Mouse (Mus musculus): ENCODE measurements around the gene Acsm2. TPM values are rescaled to one million over a fixed set of nuclear protein-coding genes. Genes with fewer than 3 reads are reported as not detected.

Gene Acsm2
- not detected in 2 replicates for polyA plus RNA-seq (2014; fragmentation: Nextera tagmentation; extraction: Ambion mirVana)

DNA sequence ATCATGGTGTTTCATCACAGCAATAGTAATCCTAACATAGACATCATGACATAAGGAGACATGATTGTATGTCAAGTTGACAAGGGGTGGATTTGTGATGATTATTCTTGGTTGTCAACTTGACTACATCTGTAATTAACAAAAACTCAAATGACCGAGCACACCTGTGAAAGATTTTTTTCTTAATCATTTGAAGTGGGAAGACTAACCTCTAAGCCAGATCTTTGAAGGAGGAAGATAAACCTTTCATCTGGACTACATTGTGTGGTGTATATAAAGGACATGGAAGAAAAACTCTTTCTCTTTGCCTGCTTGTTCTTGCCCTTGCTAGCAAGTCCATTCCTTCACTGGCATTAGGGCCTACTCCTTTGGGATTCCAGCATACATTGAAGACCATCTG lies at the start of gene Acsm2:
Gene Acsm2 (plus strand): TSS at position 301 of the 400 bp plus-strand sequence.
- Histone ChIP-seq H3K4me2 (ENCODE audit: low read length) (no peak within 1 kb of the TSS), H3K9ac (ENCODE audit: low read length) (no peak within 1 kb of the TSS), H3K9me3 (ENCODE audit: control insufficient read depth, low read length) (no peaks in the 10 kb centered on the region), H3K4me3 (ENCODE audit: low read depth, low read length) (no peak within 1 kb of the TSS), H3K27ac (ENCODE audit: low read depth) (no peak within 1 kb of the TSS), H3K36me3 (ENCODE audit: control insufficient read depth, insufficient read depth, low read length) (no peaks in the 10 kb centered on the region), H3K4me1 (replicated peaks; ENCODE audit: control insufficient read depth, insufficient read depth, low read length) (no peaks in the 10 kb centered on the region), H3K27me3 (replicated peaks; ENCODE audit: control insufficient read depth, insufficient read depth, low read length) (no peaks in the 10 kb centered on the region)
- no peak for ATAC-seq (replicated peaks; ENCODE audit: low FRiP score, low TSS enrichment, low read depth)
- WGBS, result 84% methylated on average over 1 of the region's 1 CpGs
- no peak for DNase-seq (ENCODE audit: low spot score)

DNA sequence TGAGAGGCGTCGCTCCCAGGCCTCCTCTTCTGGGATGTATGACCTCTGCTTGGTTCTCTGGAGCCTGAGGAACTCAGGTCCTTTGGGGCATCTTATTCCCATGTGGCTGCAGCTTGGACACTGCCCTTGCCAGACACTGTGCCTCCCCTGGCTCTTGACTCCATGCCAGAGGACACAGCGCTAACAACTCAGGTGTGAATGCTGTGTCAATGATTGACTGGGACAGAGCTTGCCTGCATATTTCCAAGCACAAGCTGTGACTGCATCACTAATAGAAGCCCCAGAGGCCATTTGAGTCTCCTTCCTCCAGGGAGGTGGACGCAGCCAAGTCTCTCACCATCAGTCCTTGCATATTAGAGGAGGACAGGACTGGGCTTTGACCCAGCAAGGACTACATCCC lies 43.0 kb upstream of the Acsm2 start:
- no peaks in the 10 kb centered on the region for H3K9me3 ChIP-seq (ENCODE audit: control insufficient read depth, low read length)
- no peak overlapping the region for H3K4me2 ChIP-seq (ENCODE audit: low read length)
- no peak overlapping the region for H3K9ac ChIP-seq (ENCODE audit: low read length)
- no peaks in the 10 kb centered on the region for H3K4me1 ChIP-seq (replicated peaks; ENCODE audit: control insufficient read depth, insufficient read depth, low read length)
- ATAC-seq (replicated peaks; ENCODE audit: low FRiP score, low TSS enrichment, low read depth) (no peak), DNase-seq (ENCODE audit: low spot score) (no peak)
- H3K27me3 ChIP-seq (replicated peaks; ENCODE audit: control insufficient read depth, insufficient read depth, low read length), result no peaks in the 10 kb centered on the region
- 89% methylated on average over 4 of the region's 4 CpGs for WGBS
- no peak overlapping the region for H3K27ac ChIP-seq (ENCODE audit: low read depth)
- H3K36me3 ChIP-seq (ENCODE audit: control insufficient read depth, insufficient read depth, low read length), result no peaks in the 10 kb centered on the region
- no peak overlapping the region for H3K4me3 ChIP-seq (ENCODE audit: low read depth, low read length)

DNA sequence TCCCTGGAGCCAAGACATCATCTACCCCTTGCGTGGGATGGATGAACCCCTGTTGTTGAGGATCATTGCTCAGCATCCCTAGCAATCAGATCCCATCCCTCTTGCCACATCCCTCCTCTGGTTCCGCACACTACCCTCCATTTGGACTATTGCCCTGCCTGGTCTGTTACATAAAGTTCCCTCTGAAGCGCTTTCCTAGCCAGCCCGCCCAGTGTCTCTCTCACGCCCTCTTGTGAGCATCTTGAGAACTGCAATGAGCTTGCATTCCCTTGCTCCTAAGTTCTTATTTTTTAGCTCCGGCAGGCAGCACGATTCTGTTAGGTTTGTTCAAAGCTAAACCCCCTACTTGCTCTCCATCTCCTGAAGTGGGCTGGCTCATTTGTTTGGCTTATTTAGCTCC lies 41.1 kb upstream of the Acsm2 start:
- 36% methylated on average over 7 of the region's 7 CpGs for WGBS
- no peak overlapping the region for H3K4me2 ChIP-seq (ENCODE audit: low read length)
- no peaks in the 10 kb centered on the region for H3K4me1 ChIP-seq (replicated peaks; ENCODE audit: control insufficient read depth, insufficient read depth, low read length)
- H3K27me3 ChIP-seq (replicated peaks; ENCODE audit: control insufficient read depth, insufficient read depth, low read length), result no peaks in the 10 kb centered on the region
- H3K9me3 ChIP-seq (ENCODE audit: control insufficient read depth, low read length), result no peaks in the 10 kb centered on the region
- no peak for ATAC-seq (replicated peaks; ENCODE audit: low FRiP score, low TSS enrichment, low read depth)
- H3K36me3 ChIP-seq (ENCODE audit: control insufficient read depth, insufficient read depth, low read length), result no peaks in the 10 kb centered on the region
- no peak overlapping the region for H3K9ac ChIP-seq (ENCODE audit: low read length)
- no peak overlapping the region for H3K27ac ChIP-seq (ENCODE audit: low read depth)
- H3K4me3 ChIP-seq (ENCODE audit: low read depth, low read length), result no peak overlapping the region
- DNase-seq (ENCODE audit: low spot score), result peak; percentile 75

DNA sequence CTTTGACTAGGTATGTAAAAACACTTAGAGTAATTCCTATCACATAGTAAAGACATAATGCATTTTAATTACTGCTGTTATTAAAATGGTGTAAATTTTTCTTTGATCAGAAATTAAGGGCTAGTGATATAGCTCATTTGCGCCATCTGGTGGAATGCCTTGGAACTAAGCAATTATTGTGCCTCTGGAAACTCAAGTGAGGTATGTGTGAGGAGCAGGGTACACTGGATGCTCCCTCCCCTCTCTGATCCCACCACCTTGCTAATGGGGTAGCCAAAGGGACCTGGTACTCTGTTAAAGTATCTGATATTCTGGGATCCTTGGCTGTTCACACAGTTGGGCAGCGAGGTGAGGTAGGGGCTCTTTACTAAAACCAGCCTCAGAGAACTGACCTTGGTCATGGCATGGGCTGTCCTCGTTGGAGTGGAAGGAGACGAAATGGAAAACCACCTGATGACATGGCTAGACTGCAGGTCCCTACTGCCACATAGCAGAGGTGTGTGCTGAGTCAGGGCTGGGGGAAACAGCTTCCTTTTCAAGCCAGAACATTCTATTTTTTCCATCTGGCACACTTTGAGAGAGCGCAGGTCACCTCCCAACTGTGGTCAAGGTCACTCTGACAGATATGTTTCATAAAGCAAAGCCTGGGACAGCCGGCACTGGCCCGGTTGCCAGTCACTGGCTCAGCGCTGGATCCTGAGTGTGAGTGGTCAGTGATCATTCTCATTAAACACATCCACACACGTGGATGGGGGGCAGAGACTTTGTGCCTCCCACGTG lies 38.5 kb upstream of the Acsm2 start:
- Histone ChIP-seq H3K36me3 (ENCODE audit: control insufficient read depth, insufficient read depth, low read length) (no peaks in the 10 kb centered on the region), H3K9me3 (ENCODE audit: control insufficient read depth, low read length) (no peaks in the 10 kb centered on the region), H3K27me3 (replicated peaks; ENCODE audit: control insufficient read depth, insufficient read depth, low read length) (no peaks in the 10 kb centered on the region), H3K4me1 (replicated peaks; ENCODE audit: control insufficient read depth, insufficient read depth, low read length) (no peaks in the 10 kb centered on the region), H3K9ac (ENCODE audit: low read length) (no peak overlapping the region), H3K4me2 (ENCODE audit: low read length) (no peak overlapping the region), H3K27ac (ENCODE audit: low read depth) (no peak overlapping the region), H3K4me3 (ENCODE audit: low read depth, low read length) (no peak overlapping the region)
- ATAC-seq (replicated peaks; ENCODE audit: low FRiP score, low TSS enrichment, low read depth) (no peak), DNase-seq (ENCODE audit: low spot score) (peak; percentile 70)
- 65% methylated on average over 10 of the region's 10 CpGs for WGBS

DNA sequence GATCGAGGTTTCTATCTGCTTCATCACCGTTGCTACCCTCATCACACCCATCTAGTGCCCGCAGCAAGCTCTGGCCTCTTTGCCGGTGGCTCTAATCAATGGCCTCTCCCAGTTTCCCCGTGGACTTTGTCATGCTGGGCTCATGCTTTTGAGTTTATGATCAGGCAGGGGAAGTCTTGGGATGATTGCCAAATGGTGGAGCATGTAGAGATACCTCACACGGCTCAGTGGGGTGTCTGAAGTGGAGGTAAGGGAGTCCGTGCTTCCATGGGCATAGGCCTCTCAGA lies 37.9 kb upstream of the Acsm2 start:
- H3K27me3 ChIP-seq (replicated peaks; ENCODE audit: control insufficient read depth, insufficient read depth, low read length), result no peaks in the 10 kb centered on the region
- H3K4me2 ChIP-seq (ENCODE audit: low read length), result no peak overlapping the region
- H3K9ac ChIP-seq (ENCODE audit: low read length), result no peak overlapping the region
- H3K4me3 ChIP-seq (ENCODE audit: low read depth, low read length), result no peak overlapping the region
- no peaks in the 10 kb centered on the region for H3K4me1 ChIP-seq (replicated peaks; ENCODE audit: control insufficient read depth, insufficient read depth, low read length)
- 78% methylated on average over 7 of the region's 7 CpGs for WGBS
- DNase-seq (ENCODE audit: low spot score), result no peak
- H3K36me3 ChIP-seq (ENCODE audit: control insufficient read depth, insufficient read depth, low read length), result no peaks in the 10 kb centered on the region
- no peak for ATAC-seq (replicated peaks; ENCODE audit: low FRiP score, low TSS enrichment, low read depth)
- H3K27ac ChIP-seq (ENCODE audit: low read depth), result no peak overlapping the region
- H3K9me3 ChIP-seq (ENCODE audit: control insufficient read depth, low read length), result no peaks in the 10 kb centered on the region

DNA sequence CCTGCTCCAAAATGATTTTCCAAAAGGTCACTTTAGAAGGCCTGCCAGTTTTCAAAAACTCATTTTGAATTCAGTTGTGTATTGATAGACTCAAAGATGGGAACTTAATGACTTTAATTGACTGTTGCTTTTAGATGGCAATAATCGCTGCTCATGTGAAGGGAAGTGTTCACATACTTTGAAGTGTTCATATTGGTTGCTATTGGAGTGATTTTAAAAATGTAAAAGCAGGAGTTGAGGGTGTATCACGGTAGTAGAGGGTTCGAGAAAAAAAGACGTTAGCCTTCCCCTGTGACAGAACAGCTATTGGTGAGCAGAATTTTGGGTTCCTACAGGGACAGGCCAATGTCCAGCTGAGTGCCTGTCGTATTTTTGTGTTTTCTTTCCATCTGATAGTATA lies 35.0 kb upstream of the Acsm2 start, which contains the start of gene Acsm5:
Gene Acsm5 (plus strand): TSS at position 301 of the 400 bp plus-strand sequence.
- 74% methylated on average over 5 of the region's 5 CpGs for WGBS
- no peaks in the 10 kb centered on the region for H3K4me1 ChIP-seq (replicated peaks; ENCODE audit: control insufficient read depth, insufficient read depth, low read length)
- H3K9ac ChIP-seq (ENCODE audit: low read length), result no peak within 1 kb of the TSS
- no peak for ATAC-seq (replicated peaks; ENCODE audit: low FRiP score, low TSS enrichment, low read depth)
- no peak within 1 kb of the TSS for H3K27ac ChIP-seq (ENCODE audit: low read depth)
- no peaks in the 10 kb centered on the region for H3K27me3 ChIP-seq (replicated peaks; ENCODE audit: control insufficient read depth, insufficient read depth, low read length)
- H3K4me3 ChIP-seq (ENCODE audit: low read depth, low read length), result no peak within 1 kb of the TSS
- no peak for DNase-seq (ENCODE audit: low spot score)
- no peaks in the 10 kb centered on the region for H3K36me3 ChIP-seq (ENCODE audit: control insufficient read depth, insufficient read depth, low read length)
- no peak within 1 kb of the TSS for H3K4me2 ChIP-seq (ENCODE audit: low read length)
- no peaks in the 10 kb centered on the region for H3K9me3 ChIP-seq (ENCODE audit: control insufficient read depth, low read length)

DNA sequence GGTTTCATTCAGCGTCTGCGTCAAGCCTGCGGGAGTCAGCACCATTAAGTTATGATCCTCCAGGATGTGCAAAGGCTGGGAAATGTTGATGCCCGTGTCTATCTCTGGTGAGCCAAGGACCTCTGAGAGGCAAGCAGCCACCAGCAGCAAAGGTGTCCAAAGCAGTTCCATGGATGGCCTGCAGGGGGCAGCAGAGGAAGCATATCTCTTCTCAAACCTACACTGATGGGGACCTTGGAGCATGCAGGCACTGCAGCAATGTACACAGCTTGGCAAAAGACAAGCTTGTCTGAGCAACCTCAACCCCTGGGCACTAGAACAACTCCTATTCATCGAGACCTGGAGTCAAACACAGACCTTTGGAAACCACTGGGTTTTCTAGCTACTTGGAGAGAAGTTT lies 34.5 kb upstream of the Acsm2 start:
- WGBS, result 47% methylated on average over 5 of the region's 5 CpGs
- Histone ChIP-seq H3K9me3 (ENCODE audit: control insufficient read depth, low read length) (no peaks in the 10 kb centered on the region), H3K4me2 (ENCODE audit: low read length) (no peak overlapping the region), H3K9ac (ENCODE audit: low read length) (no peak overlapping the region), H3K4me3 (ENCODE audit: low read depth, low read length) (no peak overlapping the region), H3K4me1 (replicated peaks; ENCODE audit: control insufficient read depth, insufficient read depth, low read length) (no peaks in the 10 kb centered on the region), H3K36me3 (ENCODE audit: control insufficient read depth, insufficient read depth, low read length) (no peaks in the 10 kb centered on the region), H3K27ac (ENCODE audit: low read depth) (no peak overlapping the region), H3K27me3 (replicated peaks; ENCODE audit: control insufficient read depth, insufficient read depth, low read length) (no peaks in the 10 kb centered on the region)
- peak; percentile 81 for DNase-seq (ENCODE audit: low spot score)
- no peak for ATAC-seq (replicated peaks; ENCODE audit: low FRiP score, low TSS enrichment, low read depth)

DNA sequence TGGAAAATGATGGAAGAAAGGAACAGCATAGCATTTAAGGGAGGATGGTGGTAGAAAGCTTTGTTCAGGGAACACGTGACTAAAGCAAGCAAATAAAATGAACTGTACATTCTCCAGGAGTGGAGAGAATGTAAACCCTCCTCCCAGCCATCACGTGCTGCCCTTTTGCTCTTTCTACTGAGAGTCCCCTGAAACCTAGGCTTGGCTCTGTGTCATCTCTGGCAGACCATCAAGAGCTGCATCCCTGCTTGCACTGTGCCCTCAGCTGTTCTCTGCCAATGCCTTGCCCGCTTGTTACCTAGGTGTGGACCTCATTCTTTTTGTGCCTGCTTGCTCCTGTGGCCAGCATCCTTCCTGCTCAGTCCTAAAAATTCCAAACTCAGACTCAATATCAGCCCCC lies 32.3 kb upstream of the Acsm2 start:
- H3K4me2 ChIP-seq (ENCODE audit: low read length), result no peak overlapping the region
- H3K27ac ChIP-seq (ENCODE audit: low read depth), result no peak overlapping the region
- ATAC-seq (replicated peaks; ENCODE audit: low FRiP score, low TSS enrichment, low read depth) (no peak), DNase-seq (ENCODE audit: low spot score) (no peak)
- 70% methylated on average over 3 of the region's 3 CpGs for WGBS
- H3K36me3 ChIP-seq (ENCODE audit: control insufficient read depth, insufficient read depth, low read length), result no peaks in the 10 kb centered on the region
- H3K4me3 ChIP-seq (ENCODE audit: low read depth, low read length), result no peak overlapping the region
- H3K9me3 ChIP-seq (ENCODE audit: control insufficient read depth, low read length), result no peaks in the 10 kb centered on the region
- H3K27me3 ChIP-seq (replicated peaks; ENCODE audit: control insufficient read depth, insufficient read depth, low read length), result no peaks in the 10 kb centered on the region
- H3K4me1 ChIP-seq (replicated peaks; ENCODE audit: control insufficient read depth, insufficient read depth, low read length), result no peaks in the 10 kb centered on the region
- no peak overlapping the region for H3K9ac ChIP-seq (ENCODE audit: low read length)

DNA sequence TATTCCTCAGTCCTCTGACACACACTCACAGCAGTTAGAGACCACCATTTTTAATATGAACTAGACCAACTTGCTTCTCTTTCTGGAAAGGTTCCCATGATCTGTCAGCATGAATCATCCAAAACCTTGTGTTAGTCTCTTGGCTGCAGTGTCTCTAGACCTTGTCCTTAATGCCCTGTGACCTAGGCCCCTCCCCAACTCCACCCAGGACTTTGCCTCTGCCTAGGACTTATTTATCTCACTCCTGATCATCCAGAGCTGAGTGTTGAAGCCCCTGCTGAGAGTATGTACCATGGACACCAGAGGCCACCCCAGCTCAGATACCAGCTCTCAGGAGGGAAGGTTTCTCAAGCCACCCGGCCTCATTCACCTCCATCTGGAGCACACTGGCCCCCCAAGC lies 31.8 kb upstream of the Acsm2 start:
- Histone ChIP-seq H3K27me3 (replicated peaks; ENCODE audit: control insufficient read depth, insufficient read depth, low read length) (no peaks in the 10 kb centered on the region), H3K36me3 (ENCODE audit: control insufficient read depth, insufficient read depth, low read length) (no peaks in the 10 kb centered on the region), H3K9me3 (ENCODE audit: control insufficient read depth, low read length) (no peaks in the 10 kb centered on the region), H3K4me3 (ENCODE audit: low read depth, low read length) (no peak overlapping the region), H3K4me1 (replicated peaks; ENCODE audit: control insufficient read depth, insufficient read depth, low read length) (no peaks in the 10 kb centered on the region), H3K4me2 (ENCODE audit: low read length) (no peak overlapping the region), H3K27ac (ENCODE audit: low read depth) (no peak overlapping the region), H3K9ac (ENCODE audit: low read length) (no peak overlapping the region)
- DNase-seq (ENCODE audit: low spot score) (no peak), ATAC-seq (replicated peaks; ENCODE audit: low FRiP score, low TSS enrichment, low read depth) (no peak)
- WGBS, result 76% methylated on average over 1 of the region's 1 CpGs

Data from intestine, embryonic 14.5 days (tissue).